Mouse (Mus musculus): ENCODE data around the gene 4931429L15Rik. TPM values are rescaled to one million over a fixed set of nuclear protein-coding genes. Genes with fewer than 3 reads are reported as not detected.
"Not testable (repeated sequence)": the region's sequence is repeated elsewhere in the genome, so short reads cannot be mapped to it uniquely, and the experiment has no call there.

The 4931429L15Rik gene
- polyA plus RNA-seq (2015; fragmentation: Nextera tagmentation; extraction: Ambion mirVana), result not detected in 2 replicates

GRCm38 (mm10) chr9:46319886-46320285 is at the start of gene 4931429L15Rik:
Gene 4931429L15Rik (minus strand): TSS chr9:46319986.
- WGBS, result 85% methylated on average over 6 of the region's 6 CpGs
- not testable (repeated sequence) for ATAC-seq (ENCODE audit: low FRiP score); H3K9ac ChIP-seq (replicated peaks); H3K27me3 ChIP-seq (replicated peaks); H3K27ac ChIP-seq (replicated peaks); H3K36me3 ChIP-seq; H3K4me2 ChIP-seq; H3K9me3 ChIP-seq (replicated peaks); H3K4me3 ChIP-seq (replicated peaks)
- H3K4me1 ChIP-seq, result peaks cover 18% of the 10 kb centered on the region

- Histone ChIP-seq H3K4me2 (no peak overlapping the region), H3K4me3 (replicated peaks) (no peak overlapping the region), H3K27ac (replicated peaks) (no peak overlapping the region), H3K4me1 (no peaks in the 10 kb centered on the region), H3K9ac (replicated peaks) (no peak overlapping the region), H3K9me3 (replicated peaks) (no peaks in the 10 kb centered on the region), H3K36me3 (no peaks in the 10 kb centered on the region), H3K27me3 (replicated peaks) (peaks cover 5% of the 10 kb centered on the region; the same call in 1 of the 2 replicates)
- 60% methylated on average over 2 of the region's 2 CpGs for WGBS
- ATAC-seq (ENCODE audit: low FRiP score), result no peak
Measured at GRCm38 (mm10) chr9:46362459-46362858, 42.7 kb upstream of the 4931429L15Rik start.

GRCm38 (mm10) chr9:46361461-46362111 is 41.8 kb upstream of the 4931429L15Rik start:
- no peak overlapping the region for H3K4me3 ChIP-seq (replicated peaks)
- ATAC-seq (ENCODE audit: low FRiP score), result no peak
- H3K36me3 ChIP-seq, result no peaks in the 10 kb centered on the region
- no peak overlapping the region for H3K4me2 ChIP-seq
- H3K4me1 ChIP-seq, result no peaks in the 10 kb centered on the region
- 46% methylated on average over 11 of the region's 11 CpGs for WGBS
- H3K9ac ChIP-seq (replicated peaks), result no peak overlapping the region
- H3K27me3 ChIP-seq (replicated peaks), result peaks cover 5% of the 10 kb centered on the region; the same call in 1 of the 2 replicates
- no peaks in the 10 kb centered on the region for H3K9me3 ChIP-seq (replicated peaks)
- H3K27ac ChIP-seq (replicated peaks), result no peak overlapping the region

- H3K4me2 ChIP-seq, result no peak overlapping the region
- H3K27me3 ChIP-seq (replicated peaks), result peaks cover 11% of the 10 kb centered on the region; the same call in 1 of the 2 replicates
- peaks cover 28% of the 10 kb centered on the region for H3K4me1 ChIP-seq
- no peak overlapping the region for H3K4me3 ChIP-seq (replicated peaks)
- H3K9ac ChIP-seq (replicated peaks), result no peak overlapping the region
- 7% methylated on average over 3 of the region's 3 CpGs for WGBS
- no peaks in the 10 kb centered on the region for H3K36me3 ChIP-seq
- no peaks in the 10 kb centered on the region for H3K9me3 ChIP-seq (replicated peaks)
- no peak overlapping the region for H3K27ac ChIP-seq (replicated peaks)
- ATAC-seq (ENCODE audit: low FRiP score), result peak; percentile 77; the same call in 1 of the 2 replicates
Measured at GRCm38 (mm10) chr9:46353992-46354391, 34.2 kb upstream of the 4931429L15Rik start.

- H3K4me1 ChIP-seq, result peaks cover 28% of the 10 kb centered on the region
- ATAC-seq (ENCODE audit: low FRiP score), result no peak
- 20% methylated on average over 5 of the region's 5 CpGs for WGBS
- H3K27ac ChIP-seq (replicated peaks), result no peak overlapping the region
- no peaks in the 10 kb centered on the region for H3K36me3 ChIP-seq
- H3K27me3 ChIP-seq (replicated peaks), result 0 out of 2 replicates have a peak, but pooled peaks cover 8% of the 10 kb centered on the region
- no peak overlapping the region for H3K9ac ChIP-seq (replicated peaks)
- H3K9me3 ChIP-seq (replicated peaks), result no peaks in the 10 kb centered on the region
- H3K4me2 ChIP-seq, result no peak overlapping the region
- no peak overlapping the region for H3K4me3 ChIP-seq (replicated peaks)
Measured at GRCm38 (mm10) chr9:46353330-46353724, 33.5 kb upstream of the 4931429L15Rik start.

GRCm38 (mm10) chr9:46352651-46353329 is 33.0 kb upstream of the 4931429L15Rik start:
- Histone ChIP-seq H3K27ac (replicated peaks) (no peak overlapping the region), H3K4me3 (replicated peaks) (no peak overlapping the region), H3K4me1 (peaks cover 28% of the 10 kb centered on the region), H3K27me3 (replicated peaks) (0 out of 2 replicates have a peak, but pooled peaks cover 8% of the 10 kb centered on the region), H3K9ac (replicated peaks) (no peak overlapping the region), H3K9me3 (replicated peaks) (no peaks in the 10 kb centered on the region), H3K36me3 (no peaks in the 10 kb centered on the region), H3K4me2 (no peak overlapping the region)
- 38% methylated on average over 12 of the region's 12 CpGs for WGBS
- ATAC-seq (ENCODE audit: low FRiP score), result no peak

GRCm38 (mm10) chr9:46350451-46350981 is 30.7 kb upstream of the 4931429L15Rik start:
- no peaks in the 10 kb centered on the region for H3K9me3 ChIP-seq (replicated peaks)
- no peak overlapping the region for H3K4me3 ChIP-seq (replicated peaks)
- 0 out of 2 replicates have a peak, but pooled peaks cover 8% of the 10 kb centered on the region for H3K27me3 ChIP-seq (replicated peaks)
- no peak overlapping the region for H3K4me2 ChIP-seq
- H3K36me3 ChIP-seq, result no peaks in the 10 kb centered on the region
- H3K9ac ChIP-seq (replicated peaks), result no peak overlapping the region
- WGBS, result 30% methylated on average over 9 of the region's 9 CpGs
- H3K4me1 ChIP-seq, result peaks cover 28% of the 10 kb centered on the region
- H3K27ac ChIP-seq (replicated peaks), result no peak overlapping the region
- peak; percentile 46; the same call in 1 of the 2 replicates for ATAC-seq (ENCODE audit: low FRiP score)

GRCm38 (mm10) chr9:46345887-46346665 is 26.3 kb upstream of the 4931429L15Rik start:
- Histone ChIP-seq H3K36me3 (no peaks in the 10 kb centered on the region), H3K4me2 (no peak overlapping the region), H3K9ac (replicated peaks) (no peak overlapping the region), H3K4me1 (peaks cover 10% of the 10 kb centered on the region), H3K27ac (replicated peaks) (no peak overlapping the region), H3K9me3 (replicated peaks) (no peaks in the 10 kb centered on the region), H3K4me3 (replicated peaks) (no peak overlapping the region), H3K27me3 (replicated peaks) (no peaks in the 10 kb centered on the region)
- 93% methylated on average over 4 of the region's 4 CpGs for WGBS
- no peak for ATAC-seq (ENCODE audit: low FRiP score)

- no peaks in the 10 kb centered on the region for H3K9me3 ChIP-seq (replicated peaks)
- H3K4me3 ChIP-seq (replicated peaks), result no peak overlapping the region
- peaks cover 15% of the 10 kb centered on the region for H3K4me1 ChIP-seq
- no peak for ATAC-seq (ENCODE audit: low FRiP score)
- no peak overlapping the region for H3K4me2 ChIP-seq
- H3K36me3 ChIP-seq, result no peaks in the 10 kb centered on the region
- H3K27ac ChIP-seq (replicated peaks), result no peak overlapping the region
- no peak overlapping the region for H3K9ac ChIP-seq (replicated peaks)
- 76% methylated on average over 4 of the region's 4 CpGs for WGBS
- H3K27me3 ChIP-seq (replicated peaks), result no peaks in the 10 kb centered on the region
Measured at GRCm38 (mm10) chr9:46339051-46339652, 19.4 kb upstream of the 4931429L15Rik start.

- no peaks in the 10 kb centered on the region for H3K36me3 ChIP-seq
- no peaks in the 10 kb centered on the region for H3K9me3 ChIP-seq (replicated peaks)
- H3K27ac ChIP-seq (replicated peaks), result no peak overlapping the region
- WGBS, result 18% methylated on average over 4 of the region's 4 CpGs
- no peaks in the 10 kb centered on the region for H3K27me3 ChIP-seq (replicated peaks)
- no peak overlapping the region for H3K4me2 ChIP-seq
- no peak overlapping the region for H3K9ac ChIP-seq (replicated peaks)
- H3K4me1 ChIP-seq, result peaks cover 15% of the 10 kb centered on the region
- no peak overlapping the region for H3K4me3 ChIP-seq (replicated peaks)
- ATAC-seq (ENCODE audit: low FRiP score), result no peak; the same call in 1 of the 2 replicates
Measured at GRCm38 (mm10) chr9:46338384-46338783, 18.6 kb upstream of the 4931429L15Rik start.

GRCm38 (mm10) chr9:46337852-46338291 is 18.1 kb upstream of the 4931429L15Rik start:
- no peaks in the 10 kb centered on the region for H3K36me3 ChIP-seq
- no peak overlapping the region for H3K27ac ChIP-seq (replicated peaks)
- H3K9ac ChIP-seq (replicated peaks), result no peak overlapping the region
- H3K27me3 ChIP-seq (replicated peaks), result no peaks in the 10 kb centered on the region
- peak; percentile 81 for ATAC-seq (ENCODE audit: low FRiP score)
- 0% methylated on average over 3 of the region's 3 CpGs for WGBS
- no peak overlapping the region for H3K4me3 ChIP-seq (replicated peaks)
- H3K9me3 ChIP-seq (replicated peaks), result no peaks in the 10 kb centered on the region
- H3K4me2 ChIP-seq, result no peak overlapping the region
- peaks cover 15% of the 10 kb centered on the region for H3K4me1 ChIP-seq

Measured in neural tube, embryonic 15.5 days (tissue).